Mouse (Mus musculus): ENCODE data around the gene Psmb5.

DNA sequence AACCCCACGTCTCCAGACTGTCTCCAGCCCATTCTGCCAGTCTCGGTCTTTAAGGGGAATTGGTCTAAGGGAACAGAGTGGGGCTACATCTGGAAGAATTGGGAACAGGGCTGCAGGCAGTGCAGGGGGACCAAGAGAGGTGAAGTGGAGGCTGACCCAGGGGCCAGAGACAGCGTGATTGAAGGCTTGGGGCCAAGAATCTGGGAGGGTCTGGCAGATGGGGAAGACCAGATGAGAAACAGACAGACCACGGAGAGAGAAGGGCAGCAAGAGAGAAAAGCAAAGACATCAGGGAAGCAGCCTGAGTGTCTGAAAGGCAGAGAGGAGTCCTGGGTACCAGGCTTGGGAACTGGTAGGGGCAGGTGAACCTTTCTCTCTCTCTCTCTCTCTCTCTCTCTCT, 22.3 kb upstream of the Psmb5 start:
- TF ChIP-seq CTCF (IDR thresholded peaks at IDR 0.05; ENCODE audit: low read depth): no peak
- TF ChIP-seq EP300 (IDR thresholded peaks at IDR 0.05; ENCODE audit: low read depth): no peak
